Mouse (Mus musculus): ENCODE measurements around the gene Olfr458.
"Not testable (repeated sequence)": the region's sequence is repeated elsewhere in the genome, so short reads cannot be mapped to it uniquely, and the experiment has no call there.

The Olfr458 gene

DNA sequence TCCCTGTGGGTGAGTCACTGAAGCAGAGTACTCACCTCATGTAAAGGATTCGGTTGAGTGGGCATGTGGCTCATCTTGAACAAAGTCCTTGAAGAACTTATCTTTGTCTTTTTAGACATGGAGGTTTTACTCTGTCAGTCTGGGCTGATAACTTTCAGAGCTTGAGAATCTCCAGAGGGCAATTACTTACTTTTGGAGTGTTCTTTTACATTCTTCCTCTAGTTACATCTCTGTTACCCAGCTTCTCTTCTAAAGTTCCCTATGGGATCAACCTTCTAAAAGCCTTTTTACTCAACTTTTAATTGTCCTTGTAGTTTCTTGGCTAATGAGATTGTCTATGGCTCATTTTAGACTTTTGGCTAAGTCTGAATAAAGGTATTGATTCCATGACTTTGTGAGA is at the start of gene Olfr458:
TSS of gene Olfr458 (minus strand) at position 101 of the 400 bp plus-strand sequence.
- no peak for DNase-seq

DNA sequence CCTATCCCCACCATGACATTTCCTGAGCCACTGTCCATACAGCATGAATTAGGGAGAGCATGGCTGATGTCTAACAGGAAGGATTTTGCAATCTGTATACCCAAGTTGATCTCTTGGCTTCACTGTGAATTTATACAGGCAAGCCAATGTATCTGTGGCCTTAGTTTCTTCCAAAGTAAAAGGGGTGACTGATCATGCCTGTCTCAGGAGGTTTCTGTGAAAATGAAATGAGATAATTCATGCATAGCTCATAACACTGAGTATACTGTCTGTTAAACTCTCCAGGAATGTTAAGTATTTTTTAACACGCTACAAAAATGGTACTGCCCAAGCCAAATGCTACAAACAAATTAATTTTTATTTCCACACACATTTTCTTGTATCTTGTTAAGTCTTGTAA is 48.5 kb upstream of the Olfr458 start:
- no peak for DNase-seq

DNA sequence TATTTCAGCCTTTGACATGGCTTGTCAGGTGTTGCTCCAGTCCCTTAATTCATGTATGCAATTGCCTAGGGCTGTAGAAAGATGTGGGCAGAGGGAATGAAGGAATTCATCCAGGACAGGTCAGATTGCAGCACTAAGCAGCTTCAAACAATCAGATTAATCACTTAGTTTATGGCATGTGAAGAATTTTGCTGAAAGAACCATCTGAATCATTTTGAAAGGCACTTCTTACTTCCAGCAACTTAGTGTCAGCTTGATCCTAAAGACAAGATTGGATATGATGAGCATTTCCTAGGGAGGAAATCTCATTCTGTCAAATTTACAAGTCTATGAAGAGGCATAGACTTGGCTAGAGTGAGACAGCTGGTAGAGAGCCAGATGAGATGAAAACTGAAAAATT is 44.3 kb upstream of the Olfr458 start:
- no peak for DNase-seq

DNA sequence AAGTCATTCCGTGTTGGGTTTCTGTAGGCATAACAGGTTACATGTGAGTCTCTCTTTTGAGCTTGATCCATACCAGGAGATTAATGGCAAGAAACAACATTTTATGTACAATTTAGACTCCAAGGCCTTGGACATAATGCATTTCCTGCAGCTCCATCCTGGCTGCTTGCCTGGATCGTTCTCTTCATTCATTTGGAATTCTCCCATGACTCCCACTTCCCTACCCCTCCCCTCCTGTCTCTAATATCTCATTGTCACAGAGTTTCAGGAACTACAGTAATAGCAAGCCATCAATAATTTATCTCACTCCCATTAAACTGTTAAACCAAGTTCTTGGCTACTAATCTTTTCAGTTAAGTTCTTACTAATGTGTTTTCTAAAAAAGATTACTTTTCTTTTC is 38.5 kb upstream of the Olfr458 start:
- no peak for DNase-seq

DNA sequence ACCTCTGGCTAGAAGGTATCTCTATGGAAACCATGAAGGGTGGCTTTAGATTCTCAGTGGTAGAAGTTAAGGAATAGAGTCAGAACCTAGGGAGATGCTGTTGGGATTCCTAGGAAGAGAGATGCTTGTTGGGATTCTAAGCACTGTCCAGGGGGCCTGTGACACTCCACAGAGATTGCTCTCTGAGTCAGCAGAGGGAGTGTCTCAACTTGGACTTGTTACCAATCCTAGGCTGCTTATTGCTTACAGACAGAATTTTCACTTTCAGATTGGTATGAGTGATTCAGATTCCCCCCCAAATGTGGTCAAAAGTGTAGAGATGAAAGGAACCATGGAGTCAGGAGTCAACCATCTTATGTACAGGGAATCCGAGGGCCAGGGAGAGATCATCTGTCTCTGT is 24.7 kb upstream of the Olfr458 start:
- DNase-seq, result no peak

DNA sequence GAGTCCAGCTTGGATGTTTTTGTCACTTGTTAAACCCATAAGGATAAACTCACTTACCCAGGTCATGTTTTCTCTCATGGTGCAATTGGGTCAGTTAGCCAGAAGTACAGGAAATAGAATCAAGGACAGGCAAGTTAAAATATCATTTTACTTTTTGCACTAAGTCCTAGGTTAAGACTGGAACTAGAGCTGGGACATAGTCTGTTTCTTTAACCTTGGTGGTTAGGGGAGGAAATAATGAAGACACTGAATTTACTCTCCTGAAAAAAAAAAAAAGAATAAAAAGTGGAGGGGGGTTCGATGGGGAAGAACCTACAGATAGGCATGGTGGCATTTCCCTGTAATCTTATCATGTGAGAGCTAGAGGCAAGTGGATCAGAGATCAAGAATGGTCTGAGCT is 22.1 kb upstream of the Olfr458 start, which contains the start of gene Olfr456:
TSS of gene Olfr456 (minus strand) at position 101 of the 400 bp plus-strand sequence.
- DNase-seq, result no peak

DNA sequence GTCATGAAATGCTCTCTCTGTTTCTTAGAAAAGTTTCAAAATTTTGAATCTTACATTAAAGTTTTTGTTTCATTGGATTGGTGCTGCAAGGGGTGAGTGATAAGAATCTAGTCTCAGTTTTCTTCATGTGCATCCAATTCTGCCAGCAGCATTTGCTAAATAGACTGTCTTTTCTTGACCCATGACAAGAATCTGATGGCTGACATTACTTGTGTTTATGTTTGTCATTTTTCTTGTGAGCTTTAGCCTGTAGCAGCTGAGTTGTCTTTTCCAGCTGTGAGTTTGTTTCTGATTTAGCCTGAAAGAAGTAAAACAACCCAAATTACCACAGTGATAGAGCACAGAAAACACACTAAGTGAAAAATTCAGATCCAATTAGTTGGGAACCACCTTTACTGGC is 19.6 kb upstream of the Olfr458 start:
- no peak for DNase-seq

DNA sequence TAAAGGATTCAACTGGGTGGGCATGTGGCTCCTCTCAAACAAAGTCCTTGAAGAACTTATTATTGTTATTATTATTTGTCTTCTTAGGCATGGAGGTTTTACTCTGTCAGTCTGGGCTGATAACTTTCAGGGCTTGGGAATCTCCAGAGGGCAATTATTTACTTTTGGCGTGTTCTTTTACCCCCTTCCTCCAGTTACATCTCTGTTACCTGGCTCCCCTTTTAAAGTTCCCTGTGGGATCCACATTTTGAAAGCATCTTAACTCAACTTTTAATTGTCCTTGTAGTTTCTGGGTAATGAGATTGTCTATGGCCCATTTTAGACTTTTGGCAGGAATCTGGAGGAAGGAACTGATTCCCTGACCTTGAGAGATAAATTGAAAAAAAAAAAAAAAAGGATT is 11.2 kb upstream of the Olfr458 start, which contains the start of gene Olfr457:
TSS of gene Olfr457 (minus strand) at position 101 of the 400 bp plus-strand sequence.
- no peak for DNase-seq

DNA sequence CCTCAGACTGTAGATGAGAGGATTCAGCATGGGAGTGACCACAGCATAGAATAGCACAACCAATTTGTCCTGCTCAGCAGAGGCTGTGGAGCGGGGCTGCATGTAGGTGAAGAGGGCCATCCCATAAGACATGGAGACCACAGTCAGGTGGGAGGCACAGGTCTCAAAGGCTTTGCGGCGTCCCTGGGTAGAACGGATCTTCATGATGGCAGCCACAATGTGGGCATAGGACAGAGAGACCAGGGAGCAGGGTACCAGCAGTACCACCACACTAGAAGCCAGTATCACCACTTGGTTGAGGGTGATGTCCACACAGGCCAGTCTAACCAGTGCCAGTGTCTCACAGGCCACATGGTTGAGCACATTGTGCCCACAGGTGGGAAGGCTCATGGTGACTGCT is 6.3 kb upstream of the Olfr458 start:
- DNase-seq, result not testable (repeated sequence)

DNA sequence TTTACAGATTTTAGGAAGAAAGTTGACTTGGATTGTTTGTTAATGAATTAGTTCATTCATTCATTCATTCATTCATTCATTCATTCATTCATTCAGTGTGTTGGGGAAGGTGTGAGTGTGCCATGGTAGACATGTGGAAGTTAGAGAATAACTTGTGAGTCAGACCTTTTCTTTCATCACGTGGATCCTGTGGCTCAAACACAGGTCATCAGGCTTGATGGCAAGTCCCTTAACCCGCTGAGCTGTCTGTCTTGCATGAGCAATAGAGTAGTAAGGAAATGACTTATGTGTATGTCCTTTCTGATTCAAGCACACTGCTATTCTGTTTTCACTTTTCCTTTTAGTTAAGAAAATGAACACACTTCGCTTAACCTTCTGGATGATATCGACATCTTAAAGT is 5.5 kb upstream of the Olfr458 start:
- no peak for DNase-seq

DNA sequence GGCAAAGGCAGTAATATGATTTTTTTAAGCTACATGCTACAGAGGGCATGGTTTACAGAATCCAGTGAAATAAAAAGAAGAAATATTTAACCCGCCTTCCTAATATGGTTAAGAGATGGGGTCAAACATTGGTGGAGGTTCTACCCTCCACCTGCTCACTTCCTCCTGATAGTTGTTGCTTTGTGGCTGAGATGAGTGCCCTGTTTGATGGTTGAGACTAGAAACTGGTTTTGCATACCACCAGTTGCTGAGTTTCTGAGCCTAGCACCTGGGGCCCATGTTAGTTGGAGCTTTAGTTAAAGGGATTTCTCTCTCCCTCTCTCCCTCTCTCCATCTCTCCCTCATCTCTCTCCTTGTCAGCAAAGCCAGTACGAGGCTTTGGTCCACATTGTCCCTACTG is 17.6 kb downstream of the Olfr458 start:
- DNase-seq, result no peak

DNA sequence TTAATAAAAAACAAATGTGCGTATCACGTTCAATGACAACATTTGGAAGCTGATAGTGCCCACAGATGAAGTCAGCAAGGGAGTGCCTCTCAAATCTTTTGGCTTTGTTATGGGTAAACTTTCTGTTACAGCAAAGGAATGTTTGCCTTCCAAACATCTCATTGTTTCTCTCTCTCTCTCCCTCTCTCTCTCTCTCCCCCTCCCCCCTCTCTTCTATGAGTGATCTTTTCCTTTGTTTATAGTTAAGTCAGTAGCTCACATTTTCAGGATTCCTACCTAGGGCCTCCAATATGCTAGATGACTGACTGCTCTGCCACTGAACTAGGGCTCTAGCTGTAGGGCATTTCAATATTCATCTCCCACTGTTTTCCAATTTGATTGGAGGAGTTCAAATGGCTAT is 20.5 kb downstream of the Olfr458 start:
- DNase-seq, result no peak

DNA sequence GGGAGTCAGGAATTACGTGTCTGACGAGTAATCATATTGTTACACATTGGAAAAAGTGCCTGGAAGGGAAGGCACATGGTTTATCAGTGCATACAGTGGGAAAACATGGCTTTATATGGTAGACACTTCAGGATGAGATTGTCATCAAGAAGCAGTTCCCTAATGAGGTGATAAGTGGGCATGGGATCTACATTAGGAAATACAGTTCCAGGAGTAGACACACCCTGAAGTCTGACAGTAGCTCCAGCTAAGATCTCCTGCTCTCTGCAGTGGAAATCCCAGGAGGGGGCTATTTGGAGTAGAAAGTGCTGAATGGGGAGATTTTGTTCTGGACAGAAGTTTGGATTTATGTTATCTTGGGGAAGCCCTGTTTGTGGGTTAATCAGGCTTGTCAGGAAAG is 23.6 kb downstream of the Olfr458 start:
- no peak for DNase-seq

DNA sequence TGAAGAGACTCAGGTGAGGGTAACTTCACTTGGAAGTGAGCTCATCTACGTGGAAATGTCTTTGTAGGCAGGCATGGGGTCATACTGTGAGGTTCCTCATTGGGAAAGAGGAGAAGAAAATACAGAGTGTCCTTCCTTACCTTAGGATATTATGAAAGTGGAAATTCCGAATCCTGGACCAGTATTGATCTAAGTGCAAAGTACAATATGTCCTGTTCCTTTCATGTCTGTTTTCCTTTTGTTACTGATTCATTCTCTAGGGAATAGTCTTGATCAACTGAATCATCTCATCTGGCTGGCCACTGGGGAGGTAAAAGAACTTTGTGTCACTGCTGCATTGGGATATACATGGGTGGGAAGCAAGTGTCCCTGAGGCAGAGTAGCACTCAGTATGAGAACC is 29.5 kb downstream of the Olfr458 start:
- no peak for DNase-seq

DNA sequence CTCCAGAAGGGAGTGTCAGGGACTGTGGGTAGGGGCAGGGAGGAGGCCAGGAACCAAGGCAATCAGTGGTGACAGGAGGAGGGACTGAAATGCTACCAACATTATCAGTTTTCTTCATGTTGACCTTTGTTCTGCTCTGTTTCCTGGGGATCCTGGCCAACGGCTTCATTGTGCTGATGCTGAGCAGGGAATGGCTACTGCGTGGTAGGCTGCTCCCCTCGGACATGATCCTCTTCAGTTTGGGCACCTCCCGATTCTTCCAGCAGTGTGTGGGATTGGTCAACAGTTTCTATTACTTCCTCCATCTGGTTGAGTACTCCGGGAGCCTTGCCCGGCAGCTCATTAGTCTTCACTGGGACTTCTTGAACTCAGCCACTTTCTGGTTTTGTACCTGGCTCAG is 30.6 kb downstream of the Olfr458 start, which contains the start of gene Tas2r126:
TSS of gene Tas2r126 (plus strand) at position 90 of the 400 bp plus-strand sequence.
- DNase-seq, result no peak

DNA sequence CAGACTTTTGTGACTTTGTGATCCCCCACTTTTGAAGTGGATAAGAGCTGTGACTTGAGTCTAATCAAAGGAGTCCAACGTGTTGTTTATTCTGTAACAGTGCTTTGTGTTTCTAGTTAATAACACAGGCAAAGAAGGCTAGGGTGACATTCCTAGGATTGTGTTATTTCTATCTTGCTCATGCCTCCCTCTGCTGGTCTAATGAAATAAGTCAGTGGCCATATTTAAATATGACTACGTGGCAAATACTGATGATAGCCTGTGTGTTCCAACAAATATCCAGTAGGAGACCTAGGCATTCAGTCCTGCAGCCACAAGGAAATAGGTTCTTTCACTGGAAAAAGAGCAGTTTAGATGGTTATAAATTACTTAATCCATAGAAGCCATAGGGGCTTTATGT is 31.4 kb downstream of the Olfr458 start:
- no peak for DNase-seq

DNA sequence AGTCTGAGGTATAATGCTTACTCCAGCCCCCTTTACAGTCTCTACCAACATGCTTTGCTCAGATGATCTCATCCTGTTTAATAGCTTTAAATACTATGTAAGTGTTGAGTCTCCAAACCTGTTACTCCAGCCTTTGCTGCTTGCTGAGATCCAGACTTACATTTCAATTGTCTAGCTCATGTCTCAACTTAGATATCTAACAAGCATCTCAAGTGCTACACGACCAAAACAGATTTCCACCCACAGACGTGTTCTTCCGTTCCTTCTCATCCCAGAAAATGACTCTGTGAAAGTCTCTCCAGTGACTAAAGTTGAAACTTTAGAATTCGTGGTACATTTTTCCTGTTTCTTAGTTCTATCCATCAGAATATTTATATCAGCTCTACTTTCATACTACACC is 38.7 kb downstream of the Olfr458 start:
- no peak for DNase-seq

DNA sequence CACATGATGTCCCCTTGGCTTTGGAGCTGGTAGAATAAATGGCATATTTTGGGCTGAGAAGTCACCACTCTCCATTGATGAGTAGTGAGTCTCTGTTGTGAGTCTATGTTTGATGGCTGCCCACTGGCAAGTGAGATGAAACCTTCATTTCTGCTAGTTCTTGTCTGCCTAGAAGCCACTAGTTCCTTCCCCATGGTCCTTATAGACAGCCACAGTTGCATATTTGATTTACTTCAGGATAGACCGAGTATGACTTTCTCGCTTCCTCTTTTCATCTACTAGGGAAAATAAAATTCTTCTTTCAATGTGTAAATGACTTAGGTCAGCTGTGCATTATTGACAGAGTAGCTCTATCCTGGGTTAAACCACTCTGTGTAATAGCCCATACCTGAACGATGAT is 40.5 kb downstream of the Olfr458 start:
- no peak for DNase-seq

DNA sequence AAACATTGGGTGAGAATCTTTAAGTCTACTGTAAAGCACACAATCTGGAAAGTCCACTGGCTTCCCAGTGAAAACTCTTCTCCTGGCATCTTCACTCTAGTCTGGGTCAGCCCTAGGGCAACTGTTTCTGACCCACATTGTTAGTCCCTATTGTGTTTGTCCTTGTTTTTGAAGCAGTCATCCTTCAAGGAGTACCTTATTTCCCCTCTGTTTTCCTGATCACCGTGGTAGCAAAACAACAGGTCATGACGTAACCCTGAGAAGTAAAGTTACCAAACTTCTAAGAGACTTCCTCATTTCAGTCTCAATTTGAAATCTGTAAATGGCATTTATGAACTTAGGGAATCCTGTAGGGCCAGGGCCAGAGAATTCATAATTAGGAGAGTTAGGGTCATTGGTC is 43.6 kb downstream of the Olfr458 start:
- no peak for DNase-seq

DNA sequence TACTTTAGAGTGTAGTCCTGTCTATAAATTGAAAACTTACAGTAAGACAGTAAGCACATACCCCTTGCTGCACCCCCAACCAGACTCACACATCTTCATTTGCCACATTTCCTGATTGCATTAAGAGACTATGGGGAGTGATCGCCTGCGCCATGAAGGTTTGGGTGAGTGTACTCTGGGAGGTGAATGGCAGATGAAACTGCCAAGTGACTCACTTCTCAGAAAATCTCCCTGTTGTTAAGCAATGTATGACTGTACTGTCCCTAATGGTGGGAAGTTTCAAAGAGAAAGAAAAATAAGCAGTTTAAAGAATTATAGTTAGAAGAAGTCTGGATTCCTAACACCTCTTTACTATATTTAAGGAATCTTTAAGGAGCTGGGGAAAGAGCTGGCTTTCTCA is 45.6 kb downstream of the Olfr458 start:
- no peak for DNase-seq

All from cerebellum, postnatal 36 days (tissue).